14 mouse cellular contexts compared by ENCODE assay signal in genomic region chr11:115314249-115314648, GRCm38 (mm10). TPM values are rescaled to one million over a fixed set of nuclear protein-coding genes. Genes with fewer than 3 reads are reported as not detected.
DNase-seq lines count a peak whose midpoint lies in the region; ATAC-seq and TF ChIP-seq lines count a peak whose summit lies in the region.
"Had no signal": no experiment of that assay in that cellular context is flagged by ENCODE, and none has a peak within 500 bp of the region (broad histone marks: within the 10 kb centered on the region; RNA-seq: fewer than 3 reads in every experiment).

No protein-coding gene starts in this region.

- peak; percentile 59 for TF ChIP-seq CTCF in layer of hippocampus, adult 2 months (conservative IDR thresholded peaks at IDR 0.05)
- TF ChIP-seq CTCF in C2C12 (IDR thresholded peaks at IDR 0.05; ENCODE audit: control insufficient read depth, insufficient read depth, insufficient read length): no peak

- no peak overlapping the region for H3K27ac ChIP-seq in layer of hippocampus, adult 2 months
- H3K27ac ChIP-seq: hindbrain, embryonic 12.5 days; macrophage had no signal

- H3K4me3 ChIP-seq in layer of hippocampus, adult 2 months: no peak overlapping the region
- no peak overlapping the region for H3K4me3 ChIP-seq in C2C12 (ENCODE audit: insufficient read depth, poor library complexity, severe bottlenecking)
- H3K4me3 ChIP-seq: hindbrain, embryonic 12.5 days had no signal

- H3K36me3 ChIP-seq in C2C12 (ENCODE audit: control insufficient read depth, insufficient read depth): no peaks in the 10 kb centered on the region
- H3K36me3 ChIP-seq: hindbrain, embryonic 12.5 days had no signal

- no peaks in the 10 kb centered on the region for H3K79me3 ChIP-seq in C2C12 (ENCODE audit: low read depth)

- peaks cover 46% of the 10 kb centered on the region for H3K27me3 ChIP-seq in C2C12 (ENCODE audit: control insufficient read depth, insufficient read depth, insufficient read length)

- ATAC-seq in cerebellum, adult (ENCODE audit: insufficient number of reproducible peaks, low FRiP score, low TSS enrichment): no peak
- peak; percentile 33; the same call in 1 of the 2 replicates for ATAC-seq in granulocyte monocyte progenitor cell, adult 5-6 weeks (replicated peaks; ENCODE audit: poor library complexity, severe bottlenecking)

- peak; percentile 40 to 44 for DNase-seq in cerebellum, postnatal 14 days
- no peak for DNase-seq in layer of hippocampus, adult 2 months (ENCODE audit: low spot score in 2 of 2)
- DNase-seq in layer of hippocampus, adult 9-11 months: no peak
- no peak for DNase-seq in spleen, postnatal 10 days (ENCODE audit: low spot score in 2 of 2)
- no peak for DNase-seq in left cerebral cortex, adult 8-10 months (ENCODE audit: low spot score in 2 of 2)
- DNase-seq: layer of hippocampus, postnatal 36 days had no signal

- H3ac ChIP-seq in C2C12 (ENCODE audit: control insufficient read depth, insufficient read length, low read depth): no peak overlapping the region

- no peaks in the 10 kb centered on the region for H3K79me2 ChIP-seq in C2C12 (ENCODE audit: control insufficient read depth, insufficient read depth)

TF ChIP-seq in C2C12, 6 proteins besides CTCF, POLR2A, EP300 and RAD21:
- no peak for TF ChIP-seq MYOD1 (IDR thresholded peaks at IDR 0.05; ENCODE audit: control insufficient read depth, insufficient read length, low read depth)
- peak; percentile 36 for TF ChIP-seq CEBPB (IDR thresholded peaks at IDR 0.05; ENCODE audit: low read depth)
- TF ChIP-seq MAX (IDR thresholded peaks at IDR 0.05): no peak

RNA-seq across cellular contexts. Expression of gene Otop2, which starts 7.3 kb away (rescaled TPM):
- total RNA-seq in layer of hippocampus, adult 2 months (2021): under 1 TPM; 0.51 to 0.59 TPM
- polyA plus RNA-seq in C2C12 (2012; fragmentation: generic; extraction: Trizol): not detected
- total RNA-seq in granulocyte monocyte progenitor cell, adult 5-6 weeks (2014; fragmentation: Nextera tagmentation): not detected in 2 replicates
- total RNA-seq in granulocyte monocyte progenitor cell, adult 5-6 weeks (2017): not detected in 2 replicates
- 1 to 10 TPM in 3 of 4 experiments, under 1 TPM in 1; 0.91 to 3.2 (median 1.5) TPM for total RNA-seq in left cerebral cortex, adult 8-10 months (2022)
- polyA plus RNA-seq: heart, embryonic 11.5 days; hindbrain, embryonic 12.5 days; kidney, embryonic 16.5 days; macrophage had no signal

RNA-seq across cellular contexts. Expression of gene Ush1g, which starts 7.6 kb away (rescaled TPM):
- under 1 TPM; 0.37 to 0.64 TPM for total RNA-seq in layer of hippocampus, adult 2 months (2021)
- polyA plus RNA-seq in C2C12 (2012; fragmentation: generic; extraction: Trizol): 0.01 TPM
- not detected in 2 replicates for total RNA-seq in granulocyte monocyte progenitor cell, adult 5-6 weeks (2014; fragmentation: Nextera tagmentation)
- total RNA-seq in granulocyte monocyte progenitor cell, adult 5-6 weeks (2017): not detected in 2 replicates
- under 1 TPM; 0.46 to 0.78 (median 0.59) TPM for total RNA-seq in left cerebral cortex, adult 8-10 months (2022)
- polyA plus RNA-seq: hindbrain, embryonic 12.5 days; kidney, embryonic 16.5 days; limb, embryonic 14.5 days; macrophage had no signal

RNA-seq across cellular contexts. Expression of gene Fads6, which starts 16.8 kb away (rescaled TPM):
- total RNA-seq in layer of hippocampus, adult 2 months (2021): 10 to 100 TPM; 13.2 to 15.1 TPM
- 0.21 TPM for polyA plus RNA-seq in C2C12 (2012; fragmentation: generic; extraction: Trizol)
- total RNA-seq in granulocyte monocyte progenitor cell, adult 5-6 weeks (2014; fragmentation: Nextera tagmentation): 1.2 and 1.3 TPM in 2 replicates
- total RNA-seq in granulocyte monocyte progenitor cell, adult 5-6 weeks (2017): 1.4 and 2.9 TPM in 2 replicates
- 10 to 100 TPM; 18.4 to 21.9 (median 20.2) TPM for total RNA-seq in left cerebral cortex, adult 8-10 months (2022)

RNA-seq across cellular contexts. Expression of gene Otop3, which starts 20.3 kb away (rescaled TPM):
- under 1 TPM in 1 of 2 experiments, not detected in 1; 0.20 TPM for total RNA-seq in layer of hippocampus, adult 2 months (2021)
- not detected for polyA plus RNA-seq in C2C12 (2012; fragmentation: generic; extraction: Trizol)
- total RNA-seq in granulocyte monocyte progenitor cell, adult 5-6 weeks (2014; fragmentation: Nextera tagmentation): not detected in 2 replicates
- not detected in 2 replicates for total RNA-seq in granulocyte monocyte progenitor cell, adult 5-6 weeks (2017)
- under 1 TPM in 1 of 4 experiments, not detected in 3; 0.26 TPM for total RNA-seq in left cerebral cortex, adult 8-10 months (2022)
- polyA plus RNA-seq: heart, embryonic 11.5 days; kidney, embryonic 16.5 days; limb, embryonic 14.5 days; macrophage had no signal

RNA-seq across cellular contexts. Expression of gene Fdxr, which starts 37.4 kb away (rescaled TPM):
- 10 to 100 TPM; 22.4 to 22.5 TPM for total RNA-seq in layer of hippocampus, adult 2 months (2021)
- 10.7 TPM for polyA plus RNA-seq in C2C12 (2012; fragmentation: generic; extraction: Trizol)
- total RNA-seq in granulocyte monocyte progenitor cell, adult 5-6 weeks (2014; fragmentation: Nextera tagmentation): 23.9 and 26.4 TPM in 2 replicates
- total RNA-seq in granulocyte monocyte progenitor cell, adult 5-6 weeks (2017): 9.7 and 14.2 TPM in 2 replicates
- 10 to 100 TPM; 15.1 to 20.1 (median 17.5) TPM for total RNA-seq in left cerebral cortex, adult 8-10 months (2022)

Comparison
In these comparisons a context has a peak if more than half of its experiments do, and no peak if none do; other contexts are left out.
1. DNase-seq: peak in cerebellum, postnatal 14 days (2 of 2); none in layer of hippocampus, adult 2 months (0 of 2), layer of hippocampus, adult 9-11 months (single experiment), spleen, postnatal 10 days (0 of 2) and left cerebral cortex, adult 8-10 months (0 of 2).